Mouse (Mus musculus) liver, adult 2 months (tissue): ENCODE measurements around the gene Spon1. TPM values are rescaled to one million over a fixed set of nuclear protein-coding genes. Genes with fewer than 3 reads are reported as not detected.

Experiments
- DNase-seq: peaks from one replicate; pipeline ENCODE4 v3.0.0-alpha.2; 2011; ENCODE audit warnings: low read depth, low spot score; ENCODE audit errors: extremely low read depth
- H3K27ac ChIP-seq: fragments of 200-500 bp; replicated peaks from 2 replicates; pipeline ENCODE4 v1.5.1; 2012; ENCODE audit warnings: low read depth, mild to moderate bottlenecking, control low read depth, inconsistent platforms, low read length; ENCODE audit not compliant: insufficient read depth
- H3K27me3 ChIP-seq: fragments of 200-500 bp; 2 replicates; pipeline ENCODE4 v1.6.1; 2012; ENCODE audit warnings: mild to moderate bottlenecking, moderate library complexity, low read length, inconsistent platforms; ENCODE audit not compliant: control insufficient read depth, insufficient read depth
- H3K36me3 ChIP-seq: fragments of 200-500 bp; 2 replicates; pipeline ENCODE4 v1.6.1; 2012; ENCODE audit warnings: low read length, inconsistent platforms; ENCODE audit not compliant: control insufficient read depth, insufficient read depth
- H3K4me1 ChIP-seq: fragments of 200-500 bp; 2 replicates; pipeline ENCODE4 v1.6.1; 2011; ENCODE audit warnings: low read length; ENCODE audit not compliant: control insufficient read depth, insufficient read depth
- H3K4me3 ChIP-seq: fragments of 200-500 bp; 2 replicates; pipeline ENCODE4 v1.5.1; 2011; ENCODE audit warnings: low read depth, mild to moderate bottlenecking, control low read depth, low read length, moderate library complexity; ENCODE audit not compliant: insufficient read depth
- H3K79me2 ChIP-seq: fragments of 200-500 bp; 2 replicates; pipeline ENCODE4 v1.6.1; 2012; ENCODE audit warnings: inconsistent platforms, mild to moderate bottlenecking, low read length, moderate library complexity; ENCODE audit not compliant: control insufficient read depth, insufficient read depth
- H3K9ac ChIP-seq: fragments of 200-500 bp; 2 replicates; pipeline ENCODE4 v1.6.1; 2012; ENCODE audit warnings: low read depth, mild to moderate bottlenecking, control low read depth, inconsistent platforms, low read length
- CTCF ChIP-seq: fragments of 200-500 bp; IDR thresholded peaks from 2 replicates; pipeline ENCODE4 v1.5.1; 2011; ENCODE audit warnings: low read depth, low read length, control low read depth
- POLR2A ChIP-seq: fragments of 200-500 bp; IDR thresholded peaks from 2 replicates; pipeline ENCODE4 v1.6.1; 2011; ENCODE audit warnings: low read length, control low read depth; ENCODE audit not compliant: insufficient read depth; ENCODE audit errors: extremely low read depth
- WGBS: fragments of 180-500 bp; shearing (Covaris S2); methylation state at CpG from one replicate; pipeline ENCODE4 v1.1.7; 2018; 5-methylcytosine and 5-hydroxymethylcytosine counted together
- polyA plus RNA-seq: library from polyadenylated mRNA; depleted of rRNA; stranded (reverse); fragments of >200 nt; gene quantifications from 2 replicates; pipeline ENCODE4 v1.2.3, GENCODE M21; 2012
- total RNA-seq: library from RNA; depleted of rRNA; stranded (reverse); fragments of >200 nt; gene quantifications from 2 replicates; pipeline ENCODE4 v1.2.3, GENCODE M21; 2014

The Spon1 gene
- total and polyA plus RNA-seq, 2 experiments, result 0.22 to 0.28 TPM

DNA sequence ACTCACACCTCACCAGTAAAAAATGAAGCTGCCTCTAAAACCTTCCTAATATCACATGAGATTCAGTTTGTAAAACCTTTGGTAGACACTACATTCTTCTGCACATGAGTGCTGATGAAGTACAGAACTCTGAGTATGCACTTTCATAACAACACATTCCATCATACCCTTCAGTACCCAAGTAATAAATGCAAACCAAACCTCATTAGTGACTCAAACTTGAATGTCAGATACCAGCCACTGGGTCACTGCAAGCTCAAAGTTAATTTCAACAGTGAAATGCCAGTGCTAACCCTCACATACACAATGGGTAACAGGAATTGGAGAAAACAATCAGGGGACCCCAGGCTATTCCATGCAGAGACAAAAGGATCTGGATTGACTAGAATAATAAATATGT, 203.4 kb downstream of the Spon1 start:
- Histone ChIP-seq H3K27me3 (no peaks in the 10 kb centered on the region), H3K4me1 (no peaks in the 10 kb centered on the region), H3K36me3 (no peaks in the 10 kb centered on the region), H3K27ac (no peak overlapping the region), H3K79me2 (no peaks in the 10 kb centered on the region), H3K4me3 (no peak overlapping the region), H3K9ac (no peak overlapping the region)
- TF ChIP-seq POLR2A (no peak), CTCF (no peak)
- no peak for DNase-seq

DNA sequence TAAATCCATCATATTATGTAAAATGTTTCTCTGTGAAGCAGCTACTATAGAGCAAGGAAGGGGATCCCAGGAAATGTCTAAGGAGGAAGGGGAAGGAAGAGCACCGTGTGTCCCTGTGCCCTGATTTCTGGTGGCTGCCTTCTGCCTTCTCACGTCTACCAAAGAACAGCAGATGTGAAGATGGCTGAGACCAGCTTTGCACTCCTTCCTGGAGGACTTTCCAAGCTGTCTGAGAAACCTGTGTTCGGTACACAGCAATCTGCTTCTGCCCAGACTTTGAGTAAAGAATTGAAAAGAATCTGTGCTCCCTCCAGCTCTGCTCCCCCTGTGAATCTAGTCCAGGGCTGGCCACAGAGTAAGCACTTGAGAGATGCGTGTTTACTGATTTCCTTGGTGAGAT, 206.7 kb downstream of the Spon1 start:
- TF ChIP-seq POLR2A, result no peak
- TF ChIP-seq CTCF, result no peak
- Histone ChIP-seq H3K9ac (no peak overlapping the region), H3K36me3 (no peaks in the 10 kb centered on the region), H3K27me3 (no peaks in the 10 kb centered on the region), H3K27ac (no peak overlapping the region), H3K79me2 (no peaks in the 10 kb centered on the region), H3K4me1 (no peaks in the 10 kb centered on the region), H3K4me3 (no peak overlapping the region)
- peak; percentile 32 for DNase-seq
- whole genome bisulfite sequencing, result 73% methylated on average over 4 of the region's 4 CpGs

DNA sequence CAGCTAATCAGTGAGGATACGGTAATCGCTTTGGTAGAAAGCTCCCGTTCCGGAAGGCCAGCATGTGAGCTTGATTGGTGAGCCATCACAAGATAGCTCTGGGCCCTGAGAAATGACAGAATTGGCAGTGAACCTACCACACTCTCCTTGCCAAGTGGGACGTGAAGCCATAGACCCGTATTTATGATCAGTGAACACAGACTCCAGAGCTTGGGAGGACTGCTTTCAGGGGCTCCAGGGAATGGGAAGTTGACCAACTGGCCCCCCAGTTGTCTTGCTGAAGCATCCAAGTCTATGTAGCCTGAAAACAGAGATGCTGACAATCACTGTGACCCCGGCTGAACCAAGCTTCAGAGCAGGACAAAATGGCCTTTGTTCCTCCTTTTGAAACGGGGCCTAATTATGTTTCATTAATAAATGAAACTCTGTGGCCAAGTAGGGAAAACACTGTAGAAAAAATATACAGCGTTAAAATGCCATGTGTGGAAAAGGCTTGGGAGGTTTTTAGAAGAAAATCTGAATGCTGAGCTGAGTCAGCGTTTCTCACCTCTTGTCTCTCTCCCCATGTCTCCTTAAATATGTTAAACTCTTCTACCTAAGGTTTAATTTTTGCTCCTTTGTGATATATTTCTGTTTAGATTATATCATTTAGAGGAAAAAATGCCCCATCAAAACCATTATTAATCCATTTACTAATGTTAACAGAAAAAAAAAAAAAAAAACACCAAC, 220.8 kb downstream of the Spon1 start:
- no peaks in the 10 kb centered on the region for H3K27me3 ChIP-seq
- no peaks in the 10 kb centered on the region for H3K36me3 ChIP-seq
- H3K4me1 ChIP-seq, result no peaks in the 10 kb centered on the region; the same call in 1 of the 2 replicates
- DNase-seq, result no peak
- no peak overlapping the region for H3K4me3 ChIP-seq
- H3K27ac ChIP-seq, result no peak overlapping the region
- TF ChIP-seq POLR2A, result no peak
- no peak for TF ChIP-seq CTCF
- 87% methylated on average over 10 of the region's 10 CpGs for WGBS
- H3K9ac ChIP-seq, result no peak overlapping the region
- H3K79me2 ChIP-seq, result no peaks in the 10 kb centered on the region

DNA sequence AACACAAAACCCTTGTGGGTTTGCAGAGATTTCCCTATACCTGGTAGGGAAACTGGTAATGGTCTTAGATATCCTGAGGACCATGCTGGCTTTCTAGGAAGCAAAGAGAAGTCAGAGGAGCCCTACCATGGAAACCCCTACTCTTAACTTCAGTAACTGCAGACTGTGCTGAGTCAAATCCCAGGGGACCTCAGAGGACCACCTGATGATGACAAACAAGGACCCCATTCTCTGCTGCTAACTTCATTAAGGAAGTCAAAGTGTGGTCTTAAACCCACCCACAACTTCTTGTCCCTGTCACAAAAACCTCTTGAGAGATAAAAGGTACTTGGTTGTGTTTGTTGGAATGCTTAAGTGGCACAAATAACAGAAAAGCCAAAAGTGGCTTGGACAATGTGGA, 222.4 kb downstream of the Spon1 start:
- no peak overlapping the region for H3K4me3 ChIP-seq
- no peak overlapping the region for H3K27ac ChIP-seq
- DNase-seq, result no peak
- H3K4me1 ChIP-seq, result no peaks in the 10 kb centered on the region; the same call in 1 of the 2 replicates
- H3K27me3 ChIP-seq, result no peaks in the 10 kb centered on the region
- H3K36me3 ChIP-seq, result no peaks in the 10 kb centered on the region
- no peak for TF ChIP-seq POLR2A
- TF ChIP-seq CTCF, result no peak
- H3K79me2 ChIP-seq, result no peaks in the 10 kb centered on the region
- no peak overlapping the region for H3K9ac ChIP-seq

DNA sequence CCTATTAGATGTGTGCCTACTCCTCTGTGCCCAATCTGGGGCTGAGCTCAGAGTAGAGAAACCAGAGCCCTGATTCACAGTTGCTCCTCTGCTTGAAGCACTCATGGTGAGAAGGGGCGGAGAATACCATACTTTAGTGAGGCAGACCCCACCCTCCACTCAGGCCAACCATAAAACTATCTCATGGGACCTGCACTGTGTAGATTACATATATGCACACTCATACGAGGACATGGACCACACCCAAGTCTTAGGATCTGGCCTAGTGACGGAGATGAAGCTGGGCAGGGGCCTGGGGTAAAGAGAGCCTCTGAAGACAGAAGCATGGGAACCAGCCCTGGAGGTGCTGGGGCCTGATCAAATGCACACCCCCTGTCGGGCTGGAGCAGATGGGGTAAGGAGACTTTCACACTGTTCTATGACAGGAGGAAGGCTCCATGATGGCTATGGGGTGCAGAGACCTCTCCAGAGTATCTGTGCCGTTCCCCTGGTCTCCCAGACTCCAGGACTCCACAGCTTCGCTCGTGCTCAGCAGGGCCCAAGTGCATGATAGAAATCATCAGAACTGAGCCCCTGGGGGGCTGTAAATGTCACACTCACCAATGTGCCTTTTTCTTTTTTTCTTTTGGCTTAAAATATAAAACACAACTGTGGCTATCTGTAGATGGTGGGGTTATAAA, 232.0 kb downstream of the Spon1 start:
- H3K36me3 ChIP-seq, result no peaks in the 10 kb centered on the region
- no peak overlapping the region for H3K27ac ChIP-seq
- TF ChIP-seq POLR2A (no peak), CTCF (no peak)
- WGBS, result 85% methylated on average over 7 of the region's 7 CpGs
- no peaks in the 10 kb centered on the region for H3K4me1 ChIP-seq
- no peaks in the 10 kb centered on the region for H3K79me2 ChIP-seq
- no peak overlapping the region for H3K4me3 ChIP-seq
- H3K9ac ChIP-seq, result no peak overlapping the region
- DNase-seq, result no peak
- H3K27me3 ChIP-seq, result no peaks in the 10 kb centered on the region

DNA sequence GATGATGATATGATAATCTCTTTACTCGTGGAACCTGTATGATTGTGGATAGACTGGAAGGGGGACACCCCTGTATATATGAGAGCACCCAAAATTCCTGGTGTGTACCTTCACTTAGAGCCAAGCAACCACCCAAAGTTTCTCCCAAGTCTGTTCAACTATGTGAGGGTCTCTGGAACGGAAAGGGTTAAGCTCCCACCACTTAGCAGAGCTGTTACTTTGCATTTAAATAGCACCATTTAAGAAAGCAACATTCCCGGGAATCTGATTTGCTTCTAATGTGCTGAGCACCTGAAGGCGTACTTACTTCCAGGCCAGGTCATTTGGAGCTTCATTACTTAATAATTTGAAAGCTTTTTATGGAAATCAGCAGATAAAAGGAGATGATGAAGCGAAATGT, 238.4 kb downstream of the Spon1 start:
- no peak overlapping the region for H3K27ac ChIP-seq
- H3K36me3 ChIP-seq, result no peaks in the 10 kb centered on the region
- H3K4me1 ChIP-seq, result no peaks in the 10 kb centered on the region
- H3K27me3 ChIP-seq, result no peaks in the 10 kb centered on the region
- H3K9ac ChIP-seq, result no peak overlapping the region
- 36% methylated on average over 5 of the region's 5 CpGs for WGBS
- H3K79me2 ChIP-seq, result no peaks in the 10 kb centered on the region
- TF ChIP-seq POLR2A, result no peak
- TF ChIP-seq CTCF, result no peak
- no peak for DNase-seq
- H3K4me3 ChIP-seq, result no peak overlapping the region
